Mouse (Mus musculus): ENCODE results near the gene Sik3.

GRCm38 (mm10) chr9:46230450-46230975, 217.9 kb downstream of the Sik3 start:
- no peak for TF ChIP-seq POLR2A (IDR thresholded peaks at IDR 0.05; ENCODE audit: borderline replicate concordance, extremely low read depth, low read depth, low read length)
- TF ChIP-seq CTCF (IDR thresholded peaks at IDR 0.05; ENCODE audit: insufficient read depth, low read length): no peak

Measured in lung, adult 2 months (tissue).